Comparison of ENCODE assay signal across 8 mouse cellular contexts in the genomic region with DNA sequence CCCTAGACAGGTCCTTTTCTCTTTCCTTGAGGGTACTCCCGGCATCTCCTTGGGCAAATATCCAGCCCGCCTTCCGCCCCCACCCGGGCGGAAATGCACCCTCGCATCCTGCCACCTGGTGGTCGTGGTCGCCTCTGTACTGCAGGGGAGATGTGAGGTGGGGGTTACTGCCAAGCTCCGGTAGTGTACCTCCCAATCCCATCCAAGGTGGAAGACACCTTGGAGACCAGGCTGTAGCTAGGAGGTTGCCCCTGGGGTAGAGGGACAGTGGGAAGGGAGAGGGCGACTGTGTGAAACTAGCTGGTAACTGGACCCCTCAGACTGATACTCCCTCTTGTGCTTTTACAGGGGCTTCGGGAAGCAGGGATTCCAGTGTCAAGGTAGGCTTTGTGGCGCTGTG. TPM values are rescaled to one million over a fixed set of nuclear protein-coding genes. Genes with fewer than 3 reads are reported as not detected.
DNase-seq lines count a peak whose midpoint lies in the region; ATAC-seq and TF ChIP-seq lines count a peak whose summit lies in the region.

No protein-coding gene starts in this region.

- H3K27ac ChIP-seq in embryonic facial prominence, embryonic 14.5 days (replicated peaks; ENCODE audit: low read depth, low read length), result no peak overlapping the region
- H3K27ac ChIP-seq in small intestine, adult 2 months (ENCODE audit: insufficient read depth, low read depth, low read length), result no peak overlapping the region

- no peaks in the 10 kb centered on the region for H3K36me3 ChIP-seq in embryonic facial prominence, embryonic 14.5 days (ENCODE audit: control insufficient read depth, insufficient read depth, low read length)
- no peaks in the 10 kb centered on the region for H3K36me3 ChIP-seq in small intestine, adult 2 months (ENCODE audit: control insufficient read depth, insufficient read depth, low read length)

- peak overlapping the region; percentile 98 for H3K4me2 ChIP-seq in embryonic facial prominence, embryonic 14.5 days (ENCODE audit: low read depth, low read length)

- peaks cover 39% of the 10 kb centered on the region for H3K27me3 ChIP-seq in embryonic facial prominence, embryonic 14.5 days (replicated peaks; ENCODE audit: control insufficient read depth, insufficient read depth, low read length)
- H3K27me3 ChIP-seq in small intestine, adult 2 months (ENCODE audit: control insufficient read depth, insufficient read depth, low read length), result peaks cover 23% of the 10 kb centered on the region

- no peak for TF ChIP-seq POLR2A in small intestine, adult 2 months (IDR thresholded peaks at IDR 0.05; ENCODE audit: low read depth, low read length)

- no peak for ATAC-seq in embryonic facial prominence, embryonic 14.5 days (ENCODE audit: low read depth)
- ATAC-seq in inflammation-experienced regulatory T-cells, adult 6 months, result peak; percentile 30

- DNase-seq in kidney, postnatal 10 days, result peak; percentile 22
- no peak for DNase-seq in kidney, adult 11 months
- DNase-seq in R1 (ENCODE audit: low read depth, low spot score), result peak; percentile 19
- no peak for DNase-seq in embryonic facial prominence, embryonic 14.5 days (ENCODE audit: low spot score)
- DNase-seq in lung, postnatal 36 days, result peak; percentile 14
- DNase-seq in adrenal gland, postnatal 4 days (ENCODE audit: low spot score in 2 of 2), result no peak

- no peaks in the 10 kb centered on the region for H3K9me3 ChIP-seq in embryonic facial prominence, embryonic 14.5 days (ENCODE audit: control insufficient read depth, low read length)

- no peak for TF ChIP-seq CTCF in small intestine, adult 2 months (IDR thresholded peaks at IDR 0.05; ENCODE audit: extremely low read depth, insufficient read length, insufficient replicate concordance, low read depth, low read length)

- no peak overlapping the region for H3K9ac ChIP-seq in embryonic facial prominence, embryonic 14.5 days (ENCODE audit: low read depth, low read length)

- peak overlapping the region; percentile 59 for H3K4me3 ChIP-seq in embryonic facial prominence, embryonic 14.5 days (ENCODE audit: low read depth, low read length)
- H3K4me3 ChIP-seq in small intestine, adult 2 months (ENCODE audit: low read depth, low read length), result peak overlapping the region; percentile 55

- peaks cover 6% of the 10 kb centered on the region for H3K4me1 ChIP-seq in embryonic facial prominence, embryonic 14.5 days (ENCODE audit: control insufficient read depth, insufficient read depth, low read length)
- H3K4me1 ChIP-seq in small intestine, adult 2 months (ENCODE audit: control insufficient read depth, insufficient read depth, insufficient read length, low read length), result peaks cover 3% of the 10 kb centered on the region

- WGBS in embryonic facial prominence, embryonic 14.5 days, result 9% methylated on average over 12 of the region's 12 CpGs
- WGBS in small intestine, adult 2 months, result 20% methylated on average over 12 of the region's 12 CpGs

RNA-seq across cellular contexts. Expression of gene Prkcb, which starts 1.6 kb away (rescaled TPM):
- polyA plus RNA-seq in embryonic facial prominence, embryonic 14.5 days (2014; fragmentation: Nextera tagmentation; extraction: Ambion mirVana), result 8.8 and 10.1 TPM in 2 replicates
- polyA plus RNA-seq in inflammation-experienced regulatory T-cells, adult 6 months (2017; shearing (Covaris generic)), result 10 to 100 TPM; 45.1 to 89.5 (median 71.9) TPM
- 4.1 and 6.1 TPM in 2 replicates for polyA plus RNA-seq in small intestine, adult 2 months (2012; rRNA removed)
- 10 to 100 TPM; 20.8 to 22.0 TPM for total RNA-seq in adrenal gland, postnatal 4 days (2021)

Comparison
In these comparisons a context has a peak if more than half of its experiments do, and no peak if none do; other contexts are left out.
1. DNase-seq: peak in kidney, postnatal 10 days (single experiment), R1 (single experiment) and lung, postnatal 36 days (single experiment); none in kidney, adult 11 months (single experiment), embryonic facial prominence, embryonic 14.5 days (single experiment) and adrenal gland, postnatal 4 days (0 of 2).